Mouse (Mus musculus) ES-Bruce4 (cell line): ENCODE data around the gene Tubgcp3.

Experiments
- CTCF ChIP-seq: IDR thresholded peaks from one replicate; pipeline ENCODE4 v1.8.1; 2011; ENCODE audit warnings: low read depth, low read length
- EP300 ChIP-seq: IDR thresholded peaks from 2 replicates; pipeline ENCODE4 v1.6.1; 2011; ENCODE audit warnings: low read depth, low read length; ENCODE audit not compliant: insufficient read depth
- POLR2A ChIP-seq: IDR thresholded peaks from one replicate; pipeline ENCODE4 v1.8.1; 2011; ENCODE audit warnings: low read length; ENCODE audit not compliant: insufficient read depth

DNA sequence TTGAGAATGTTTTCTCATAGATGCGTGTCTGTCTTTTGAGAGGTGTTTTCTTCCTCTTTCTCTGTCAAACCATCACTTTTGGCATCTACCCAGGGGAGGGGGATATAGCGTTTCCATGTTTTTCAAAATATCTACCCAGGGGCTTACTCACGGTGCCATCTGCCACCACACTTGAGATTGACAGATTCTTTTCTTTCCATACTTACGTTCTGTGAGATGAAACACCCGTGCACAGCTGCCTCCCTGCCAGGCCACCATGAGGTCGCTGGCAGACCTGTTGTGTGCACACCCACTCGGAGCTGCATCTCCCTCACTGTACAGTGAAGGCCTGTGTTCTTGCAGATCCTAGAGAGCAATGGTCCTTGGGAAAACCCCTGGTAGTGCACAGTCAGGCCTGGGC is 58.8 kb downstream of the Tubgcp3 start:
- TF ChIP-seq CTCF (no peak), POLR2A (no peak), EP300 (no peak)
